Mouse (Mus musculus) megakaryocyte, embryonic 14.5 days (primary cell): ENCODE results near the gene Sh3tc1. TPM values are rescaled to one million over a fixed set of nuclear protein-coding genes. Genes with fewer than 3 reads are reported as not detected.

ENCODE experiments used
- H3K27me3 ChIP-seq: replicated peaks from 2 replicates; pipeline ENCODE3; 2012; ENCODE audit warnings: inconsistent platforms
- H3K36me3 ChIP-seq: replicated peaks from 2 replicates; pipeline ENCODE3; 2012; ENCODE audit warnings: low read length, inconsistent platforms, mixed read lengths
- H3K4me1 ChIP-seq: 2 replicates; pipeline ENCODE4 v1.6.1; 2012; ENCODE audit warnings: inconsistent platforms
- H3K4me3 ChIP-seq: replicated peaks from 2 replicates; pipeline ENCODE3; 2012; ENCODE audit warnings: moderate library complexity, mild to moderate bottlenecking, inconsistent platforms
- H3K9me3 ChIP-seq: 2 replicates; pipeline ENCODE4 v1.6.1; 2012; ENCODE audit warnings: inconsistent platforms
- FLI1 ChIP-seq: IDR thresholded peaks from 2 replicates; pipeline ENCODE4 v1.6.1; 2012; ENCODE audit warnings: low read length, inconsistent platforms, mixed read lengths
- GATA1 ChIP-seq: IDR thresholded peaks from 3 replicates; pipeline ENCODE4 v1.6.1; 2012; ENCODE audit warnings: mixed read lengths, low read length, inconsistent platforms, borderline replicate concordance
- polyA plus RNA-seq: library from polyadenylated mRNA; stranded (reverse); fragments of >175 nt; gene quantifications from 2 replicates; pipeline ENCODE4 v1.2.3, GENCODE M21; 2012; ENCODE audit warnings: low replicate concordance; ENCODE audit not compliant: insufficient read depth

The Sh3tc1 gene
- polyA plus RNA-seq, 1 experiment = 2.6 TPM

DNA sequence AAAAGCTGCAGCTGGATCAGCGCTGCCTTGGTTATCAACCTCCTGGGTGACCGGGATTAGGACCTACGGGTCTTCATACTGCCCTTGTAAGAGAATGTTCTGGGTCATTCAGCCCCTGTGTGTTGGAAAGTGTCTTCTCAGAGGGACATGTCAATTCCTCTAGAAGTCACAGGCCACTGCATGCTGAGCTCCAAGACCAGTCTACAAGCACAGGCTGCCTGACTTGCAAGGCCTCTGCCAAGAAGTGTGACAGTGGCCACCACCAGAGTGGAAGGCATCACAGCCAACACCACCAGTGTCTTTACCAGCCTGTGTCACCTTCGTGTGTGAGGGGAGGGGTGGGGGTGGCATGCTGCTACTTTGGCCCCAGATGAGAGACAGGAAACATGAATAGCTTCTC, 16.2 kb upstream of the Sh3tc1 start:
- peaks cover 88% of the 10 kb centered on the region for H3K27me3 ChIP-seq
- no peaks in the 10 kb centered on the region for H3K36me3 ChIP-seq
- TF ChIP-seq FLI1 (no peak), GATA1 (no peak)
- H3K9me3 ChIP-seq = 0 out of 2 replicates have a peak, but pooled peaks cover 4% of the 10 kb centered on the region
- H3K4me1 ChIP-seq = peaks cover 39% of the 10 kb centered on the region
- no peak overlapping the region for H3K4me3 ChIP-seq

DNA sequence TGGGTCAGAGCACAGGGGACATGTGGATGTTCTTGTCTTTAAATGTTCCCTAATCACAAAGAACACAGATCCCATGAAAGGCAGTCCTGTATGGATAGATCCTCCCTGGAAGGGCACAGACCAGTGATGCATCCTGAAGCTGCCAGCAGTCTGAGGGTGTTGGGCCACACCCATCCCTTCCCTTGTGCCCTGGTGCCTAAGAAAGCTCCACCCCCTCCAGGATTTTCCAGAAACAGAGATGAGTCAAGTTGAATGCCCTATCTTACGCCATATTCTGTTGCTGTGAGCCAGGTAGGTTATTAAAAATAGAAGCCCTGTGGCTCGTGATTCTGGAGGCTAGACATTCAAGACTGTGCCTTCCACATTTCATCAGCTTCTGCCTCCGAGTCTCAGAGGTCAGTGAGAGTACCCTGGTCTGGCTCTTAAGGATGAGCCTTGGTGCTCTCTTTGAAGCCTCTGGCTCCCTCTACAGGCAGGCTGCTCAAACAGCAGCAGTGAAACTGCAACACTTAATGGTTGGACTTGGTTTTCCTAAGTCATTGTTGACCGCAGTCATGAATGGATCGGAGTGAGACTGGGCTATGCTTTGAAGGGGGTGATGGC, 15.4 kb upstream of the Sh3tc1 start:
- Histone ChIP-seq H3K4me1 (peaks cover 43% of the 10 kb centered on the region), H3K27me3 (peaks cover 88% of the 10 kb centered on the region), H3K36me3 (no peaks in the 10 kb centered on the region), H3K9me3 (no peaks in the 10 kb centered on the region), H3K4me3 (peak overlapping the region; percentile 31)
- no peak for TF ChIP-seq FLI1
- no peak for TF ChIP-seq GATA1

DNA sequence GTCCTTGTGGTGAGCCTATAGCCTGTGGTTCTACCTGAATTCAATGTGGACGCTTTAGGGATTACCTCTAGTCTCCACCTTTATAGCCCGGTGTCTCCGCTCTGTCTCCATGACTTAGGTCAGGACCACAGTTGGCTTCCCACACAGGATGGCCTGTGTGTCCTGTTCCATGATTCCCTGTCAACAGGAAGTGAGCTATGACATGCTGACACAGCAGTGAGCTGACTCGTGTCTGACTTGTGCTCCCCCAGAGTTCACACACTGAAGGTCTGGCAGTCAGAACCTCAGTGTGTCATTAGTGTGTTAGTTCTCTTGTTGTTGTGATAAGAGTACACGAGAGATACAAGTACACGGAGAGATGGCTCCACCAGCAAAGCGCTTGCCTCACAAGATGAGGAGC, 11.2 kb upstream of the Sh3tc1 start:
- TF ChIP-seq FLI1 (no peak), GATA1 (no peak)
- peaks cover 67% of the 10 kb centered on the region for H3K27me3 ChIP-seq
- no peaks in the 10 kb centered on the region for H3K36me3 ChIP-seq
- H3K9me3 ChIP-seq = no peaks in the 10 kb centered on the region
- no peak overlapping the region for H3K4me3 ChIP-seq
- peaks cover 18% of the 10 kb centered on the region for H3K4me1 ChIP-seq

DNA sequence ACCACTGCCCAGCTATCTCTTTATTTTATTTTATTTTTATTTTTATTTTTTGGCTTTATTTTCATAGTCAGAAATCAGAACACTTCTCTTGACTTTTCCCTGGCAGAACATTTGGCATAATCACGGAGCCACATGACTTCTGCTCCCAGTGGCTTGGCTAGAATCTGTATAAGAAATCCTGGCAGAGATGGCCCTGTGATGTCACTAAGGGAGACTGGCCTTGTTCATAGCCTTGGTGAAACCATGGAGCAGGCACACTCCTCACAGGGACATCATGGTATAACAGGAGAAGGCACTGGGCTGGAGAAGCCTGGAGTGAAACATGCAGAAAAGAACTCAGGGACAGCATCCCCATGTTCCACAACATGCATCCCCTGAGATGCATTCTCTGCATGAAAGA, 10.2 kb upstream of the Sh3tc1 start:
- Histone ChIP-seq H3K9me3 (no peaks in the 10 kb centered on the region), H3K4me1 (peaks cover 10% of the 10 kb centered on the region), H3K27me3 (peaks cover 71% of the 10 kb centered on the region), H3K4me3 (no peak overlapping the region), H3K36me3 (no peaks in the 10 kb centered on the region)
- TF ChIP-seq GATA1 = no peak
- TF ChIP-seq FLI1 = no peak

DNA sequence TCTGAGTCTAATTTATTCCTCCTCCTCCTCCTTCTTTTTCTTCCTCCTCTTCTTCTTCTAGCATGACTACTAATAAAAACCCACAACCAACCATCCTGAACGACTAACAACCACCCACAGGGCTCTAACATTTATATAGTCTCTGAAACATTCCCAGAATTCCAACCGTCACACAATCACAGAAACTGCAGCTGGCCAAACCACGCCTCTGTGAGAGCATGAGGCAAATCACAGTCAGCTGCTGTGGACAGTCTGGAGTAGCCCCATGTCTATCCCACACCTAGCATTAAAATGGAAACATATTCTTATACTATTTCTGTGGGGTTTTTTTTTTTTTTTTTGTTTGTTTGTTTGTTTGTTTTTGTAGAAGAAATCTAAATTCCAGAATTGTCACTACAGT, 9.6 kb upstream of the Sh3tc1 start:
- peaks cover 8% of the 10 kb centered on the region for H3K4me1 ChIP-seq
- H3K9me3 ChIP-seq = no peaks in the 10 kb centered on the region
- H3K4me3 ChIP-seq = no peak overlapping the region
- H3K27me3 ChIP-seq = peaks cover 71% of the 10 kb centered on the region
- TF ChIP-seq GATA1 (no peak), FLI1 (no peak)
- H3K36me3 ChIP-seq = no peaks in the 10 kb centered on the region

GRCm38 (mm10) chr5:35746910-35747309, 7.1 kb upstream of the Sh3tc1 start:
- Histone ChIP-seq H3K27me3 (peaks cover 68% of the 10 kb centered on the region), H3K36me3 (no peaks in the 10 kb centered on the region), H3K4me1 (peaks cover 8% of the 10 kb centered on the region), H3K4me3 (no peak overlapping the region), H3K9me3 (no peaks in the 10 kb centered on the region)
- TF ChIP-seq GATA1 (no peak), FLI1 (no peak)

DNA sequence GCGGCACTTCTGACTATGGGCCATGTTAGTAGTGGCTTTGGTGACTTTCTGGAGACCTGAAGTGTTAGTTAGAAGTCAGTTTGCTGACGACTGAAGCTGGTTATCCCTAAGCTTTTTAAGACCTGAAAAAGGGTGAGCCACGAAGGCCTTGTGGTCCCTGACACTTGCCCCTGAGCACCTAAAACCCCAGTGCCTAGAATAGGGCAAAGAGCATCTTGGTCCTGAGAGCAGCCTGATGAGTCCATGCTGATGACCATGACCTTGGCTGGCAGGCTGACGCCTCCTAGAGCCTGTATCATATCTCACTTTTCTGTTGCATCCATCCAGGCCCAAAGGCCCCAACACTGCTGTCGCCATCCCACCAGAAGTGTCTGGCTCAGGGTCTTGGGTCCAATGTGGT, 5.6 kb upstream of the Sh3tc1 start:
- Histone ChIP-seq H3K4me3 (no peak overlapping the region), H3K27me3 (peaks cover 70% of the 10 kb centered on the region), H3K36me3 (no peaks in the 10 kb centered on the region), H3K9me3 (no peaks in the 10 kb centered on the region), H3K4me1 (no peaks in the 10 kb centered on the region; the same call in 1 of the 2 replicates)
- TF ChIP-seq FLI1 (no peak), GATA1 (no peak)

DNA sequence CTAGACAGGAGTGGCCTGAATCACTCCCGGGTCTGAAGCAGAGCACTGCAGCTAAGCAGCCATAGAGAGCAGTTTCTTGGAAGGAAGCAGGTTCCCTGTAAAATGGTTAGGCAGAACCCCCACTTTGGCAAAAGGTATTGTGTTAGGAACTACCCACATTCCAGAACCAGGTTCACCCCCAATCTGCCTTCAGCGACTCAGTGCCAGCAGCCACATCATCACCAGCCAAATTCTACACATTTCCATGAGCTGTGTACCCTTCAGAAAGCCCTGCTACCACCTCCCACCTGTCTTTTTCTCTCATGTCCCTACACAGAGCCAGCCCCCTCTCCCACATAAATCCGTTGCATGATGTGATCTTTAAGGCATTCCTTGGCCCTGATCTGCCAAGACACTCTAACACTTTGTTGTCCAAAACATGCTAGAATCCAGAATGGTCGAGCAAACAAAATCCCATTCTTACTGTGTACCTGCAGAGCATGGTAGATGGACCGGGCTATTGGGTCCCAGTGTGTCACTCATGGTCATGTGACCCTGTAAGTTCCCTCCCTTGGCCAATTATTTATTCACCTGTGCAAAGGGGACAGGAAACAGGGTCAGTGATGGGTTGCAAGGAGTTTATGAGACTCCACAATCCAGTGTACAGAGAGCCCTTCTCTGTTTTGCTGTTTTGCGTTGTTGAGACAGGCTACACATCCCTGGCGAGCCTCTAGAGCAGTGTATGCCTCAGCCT, 4.4 kb upstream of the Sh3tc1 start:
- no peaks in the 10 kb centered on the region for H3K36me3 ChIP-seq
- no peak for TF ChIP-seq FLI1
- no peak for TF ChIP-seq GATA1

GRCm38 (mm10) chr5:35743238-35743951, 3.6 kb upstream of the Sh3tc1 start:
- Histone ChIP-seq H3K4me1 (peaks cover 4% of the 10 kb centered on the region; the same call in 1 of the 2 replicates), H3K4me3 (no peak overlapping the region)

More for the DNA sequence above, 4.4 kb upstream of the Sh3tc1 start:
- H3K4me1 ChIP-seq = peaks cover 4% of the 10 kb centered on the region; the same call in 1 of the 2 replicates
- H3K27me3 ChIP-seq = peaks cover 78% of the 10 kb centered on the region
- H3K9me3 ChIP-seq = no peaks in the 10 kb centered on the region
- no peak overlapping the region for H3K4me3 ChIP-seq

DNA sequence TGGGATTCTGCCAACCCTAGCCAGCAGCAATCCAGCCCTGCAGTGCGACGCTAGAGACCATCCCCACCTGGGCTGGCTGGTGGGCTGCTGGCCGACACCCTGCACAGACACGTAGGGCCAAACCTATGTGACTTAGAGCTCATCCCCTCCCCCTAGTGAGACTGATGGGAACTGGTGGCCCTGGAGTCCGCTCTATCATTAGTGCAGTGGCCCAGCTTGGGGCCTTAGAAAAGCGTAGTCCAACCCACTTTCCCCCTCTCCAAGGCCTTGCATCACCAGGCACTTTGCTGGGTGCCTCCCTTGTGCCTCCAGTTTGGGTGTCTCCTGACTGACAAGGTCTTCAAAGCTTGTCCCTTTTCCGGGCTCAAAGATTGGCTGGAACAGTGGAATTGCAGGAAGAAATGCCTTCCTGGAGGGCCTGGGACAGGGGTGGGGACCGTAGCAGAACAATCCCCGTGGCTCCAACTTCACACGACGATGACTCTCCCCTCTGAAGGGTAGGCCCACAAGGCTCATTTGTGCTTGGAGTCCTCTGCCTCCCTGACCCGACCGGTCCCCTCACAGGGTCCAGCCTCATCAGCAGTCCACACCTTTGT, 1.5 kb upstream of the Sh3tc1 start:
- TF ChIP-seq GATA1 (no peak), FLI1 (no peak)
- no peaks in the 10 kb centered on the region for H3K9me3 ChIP-seq

More at GRCm38 (mm10) chr5:35743238-35743951, 3.6 kb upstream of the Sh3tc1 start:
- TF ChIP-seq FLI1 (no peak), GATA1 (no peak)
- Histone ChIP-seq H3K27me3 (peaks cover 81% of the 10 kb centered on the region), H3K36me3 (no peaks in the 10 kb centered on the region), H3K9me3 (no peaks in the 10 kb centered on the region)

More for the DNA sequence above, 1.5 kb upstream of the Sh3tc1 start:
- Histone ChIP-seq H3K4me1 (peaks cover 4% of the 10 kb centered on the region; the same call in 1 of the 2 replicates), H3K4me3 (no peak overlapping the region), H3K36me3 (no peaks in the 10 kb centered on the region), H3K27me3 (peaks cover 91% of the 10 kb centered on the region)
